Mouse (Mus musculus) CH12.LX (cell line): ENCODE measurements at regions not wholly inside any gene's neighbourhood (a gene's known extent, or its start where the extent isn't known, plus 50 kb on each side); places are given as distances from the start of the nearest gene placed in this dataset.

Source experiments
- DNase-seq: peaks from one replicate; pipeline ENCODE4 v3.0.0-alpha.2; 2013; ENCODE audit errors: extremely low read depth
- H3K27ac ChIP-seq: 2 replicates; pipeline ENCODE4 v1.5.1; 2012; ENCODE audit warnings: low read depth, mild to moderate bottlenecking, control low read depth, moderate library complexity; ENCODE audit not compliant: insufficient read depth
- H3K27me3 ChIP-seq: replicated peaks from 2 replicates; pipeline ENCODE3; 2012; ENCODE audit warnings: inconsistent platforms
- H3K36me3 ChIP-seq, 2 experiments: replicated peaks in 1 of 2; 2 replicates each; pipeline versions ENCODE3 to v1.6.1; 2012; ENCODE audit warnings: inconsistent platforms in 1 of 2, low read length in 1 of 2, mild to moderate bottlenecking in 1 of 2, mixed read lengths in 1 of 2, moderate library complexity in 1 of 2; ENCODE audit not compliant: control insufficient read depth in 1 of 2, insufficient read depth in 1 of 2
- H3K4me1 ChIP-seq, 2 experiments: 2 replicates each; pipeline ENCODE4 v1.6.1; 2012; ENCODE audit warnings: inconsistent platforms in 1 of 2, moderate library complexity in 1 of 2; ENCODE audit not compliant: insufficient read depth in 2 of 2, control insufficient read depth in 1 of 2
- H3K4me2 ChIP-seq: 2 replicates; pipeline ENCODE4 v1.6.1; 2012; ENCODE audit warnings: low read depth, mild to moderate bottlenecking, control low read depth; ENCODE audit not compliant: poor library complexity, insufficient read depth, severe bottlenecking
- H3K4me3 ChIP-seq, 3 experiments: fragments of 150-350 bp in 1 of 3; sonication (generic) in 1 of 3; replicated peaks in 1 of 3; 2 replicates each; pipeline versions ENCODE3 to v1.5.1; 2011 to 2012; ENCODE audit warnings: low read depth in 2 of 3, low read length in 2 of 3, mild to moderate bottlenecking in 2 of 3, moderate library complexity in 2 of 3, control low read depth in 1 of 3, improper control_type of control experiment in 1 of 3, inconsistent platforms in 1 of 3, mixed read lengths in 1 of 3; ENCODE audit not compliant: poor library complexity in 1 of 3
- H3K79me2 ChIP-seq: replicated peaks from 2 replicates; pipeline ENCODE4 v1.6.1; 2012; ENCODE audit warnings: mild to moderate bottlenecking, moderate library complexity; ENCODE audit not compliant: control insufficient read depth, poor library complexity, insufficient read depth, severe bottlenecking; ENCODE audit errors: extremely low read depth
- H3K9ac ChIP-seq: 2 replicates; pipeline ENCODE4 v1.6.1; 2012; ENCODE audit warnings: low read depth, mild to moderate bottlenecking, control low read depth, moderate library complexity; ENCODE audit not compliant: insufficient read depth
- H3K9me3 ChIP-seq: replicated peaks from 2 replicates; pipeline ENCODE3; 2012; ENCODE audit warnings: low read length, inconsistent platforms, mixed read lengths
- CHD1 ChIP-seq: IDR thresholded peaks from 2 replicates; pipeline ENCODE4 v1.6.1; 2012; ENCODE audit warnings: low read depth, low read length, improper control_type of control experiment, inconsistent platforms
- EP300 ChIP-seq: IDR thresholded peaks from 2 replicates; pipeline ENCODE4 v1.6.1; 2011; ENCODE audit warnings: low read length, improper control_type of control experiment
- ETS1 ChIP-seq: conservative IDR thresholded peaks from 2 replicates; pipeline ENCODE4 v1.6.1; 2012; ENCODE audit warnings: low read depth, mild to moderate bottlenecking, inconsistent platforms, low read length, improper control_type of control experiment, moderate library complexity
- KAT2A ChIP-seq: IDR thresholded peaks from 2 replicates; pipeline ENCODE4 v1.6.1; 2012; ENCODE audit warnings: low read length, improper control_type of control experiment, inconsistent platforms; ENCODE audit not compliant: insufficient replicate concordance
- MAX ChIP-seq: IDR thresholded peaks from 2 replicates; pipeline ENCODE4 v1.6.1; 2011; ENCODE audit warnings: low read length, improper control_type of control experiment
- NELFE ChIP-seq: IDR thresholded peaks from 2 replicates; pipeline ENCODE4 v1.6.1; 2011; ENCODE audit warnings: low read depth, low read length, improper control_type of control experiment
- RCOR1 ChIP-seq: conservative IDR thresholded peaks from 2 replicates; pipeline ENCODE4 v1.6.1; 2012; ENCODE audit warnings: low read depth, mild to moderate bottlenecking, inconsistent platforms, low read length, improper control_type of control experiment
- TCF12 ChIP-seq: IDR thresholded peaks from 2 replicates; pipeline ENCODE4 v1.6.1; 2014; ENCODE audit warnings: low read depth, mild to moderate bottlenecking, inconsistent platforms, low read length, improper control_type of control experiment
- UBTF ChIP-seq: IDR thresholded peaks from 2 replicates; pipeline ENCODE4 v1.6.1; 2012; ENCODE audit warnings: low read depth, mild to moderate bottlenecking, inconsistent platforms, low read length, improper control_type of control experiment, moderate library complexity
- ZKSCAN1 ChIP-seq: IDR thresholded peaks from 2 replicates; pipeline ENCODE4 v1.6.1; 2012; ENCODE audit warnings: low read depth, inconsistent platforms, low read length, improper control_type of control experiment, borderline replicate concordance
- ZMIZ1 ChIP-seq: IDR thresholded peaks from 2 replicates; pipeline ENCODE4 v1.6.1; 2012; ENCODE audit warnings: low read depth, mild to moderate bottlenecking, inconsistent platforms, low read length, improper control_type of control experiment
- dilution Hi-C: fragments of 300-500 bp; cut with MboI; formaldehyde crosslinking; loops from 2 replicates; pipeline ENCODE4 v1.14.3; 2020; ENCODE audit warnings: low sequenced_read_pairs; ENCODE audit not compliant: extremely low pct_unique_long_range_greater_than_20kb, extremely low pct_ligation_motif_present
- in situ Hi-C: fragments of 300-500 bp; cut with MboI; formaldehyde crosslinking; loops from 3 replicates; pipeline ENCODE4 v1.14.3; 2019; ENCODE audit warnings: low sequenced_read_pairs, low pct_ligation_motif_present, low pct_unique_long_range_greater_than_20kb, mixed read lengths

- Histone ChIP-seq H3K36me3 (no peaks in the 10 kb centered on the region), H3K4me3 (no peak overlapping the region), H3K27ac (no peak overlapping the region), H3K9ac (no peak overlapping the region), H3K27me3 (no peaks in the 10 kb centered on the region), H3K9me3 (peaks cover 91% of the 10 kb centered on the region), H3K4me1 (no peaks in the 10 kb centered on the region), H3K79me2 (no peaks in the 10 kb centered on the region), H3K4me2 (no peak overlapping the region)
- dilution Hi-C loops (no loop called here), in situ Hi-C loops (no loop called here)
- TF ChIP-seq ETS1 (no peak), TCF12 (no peak)
- DNase-seq = no peak
Measured at GRCm38 (mm10) chr16:7636326-7636725, 788.6 kb downstream of the Tmem114 start.

GRCm38 (mm10) chr16:7632474-7632873 is 792.5 kb downstream of the Tmem114 start:
- dilution Hi-C loops (no loop called here), in situ Hi-C loops (no loop called here)
- Histone ChIP-seq H3K36me3 (no peaks in the 10 kb centered on the region), H3K9me3 (peaks cover 90% of the 10 kb centered on the region), H3K27me3 (no peaks in the 10 kb centered on the region), H3K9ac (no peak overlapping the region), H3K27ac (no peak overlapping the region), H3K4me3 (no peak overlapping the region), H3K79me2 (no peaks in the 10 kb centered on the region), H3K4me2 (no peak overlapping the region), H3K4me1 (no peaks in the 10 kb centered on the region)
- no peak for TF ChIP-seq NELFE
- no peak for TF ChIP-seq TCF12
- no peak for TF ChIP-seq ZMIZ1
- no peak for TF ChIP-seq KAT2A
- no peak for TF ChIP-seq RCOR1
- TF ChIP-seq ETS1 = no peak
- no peak for DNase-seq

GRCm38 (mm10) chr16:7628351-7628750 is 796.6 kb downstream of the Tmem114 start:
- dilution Hi-C loops = no loop called here
- no peak overlapping the region for H3K4me3 ChIP-seq
- DNase-seq = no peak

More at GRCm38 (mm10) chr16:7628351-7628750, 796.6 kb downstream of the Tmem114 start:
- H3K79me2 ChIP-seq = no peaks in the 10 kb centered on the region
- no peaks in the 10 kb centered on the region for H3K36me3 ChIP-seq
- TF ChIP-seq EP300 = no peak
- no peak for TF ChIP-seq MAX
- TF ChIP-seq UBTF = no peak
- TF ChIP-seq NELFE = no peak
- no peak for TF ChIP-seq ZKSCAN1
- TF ChIP-seq ETS1 = no peak
- TF ChIP-seq CHD1 = no peak
- H3K4me2 ChIP-seq = no peak overlapping the region
- no peaks in the 10 kb centered on the region for H3K4me1 ChIP-seq
- H3K27me3 ChIP-seq = no peaks in the 10 kb centered on the region
- H3K9me3 ChIP-seq = peaks cover 88% of the 10 kb centered on the region
- in situ Hi-C loops = no loop called here
- no peak overlapping the region for H3K27ac ChIP-seq
- no peak overlapping the region for H3K9ac ChIP-seq
